Mouse (Mus musculus) frontal cortex, postnatal 10 days (tissue): ENCODE data around the gene Fscn2.

Source experiments
- DNase-seq, 2 experiments: peaks; one replicate each; pipeline ENCODE4 v3.0.0; 2022; ENCODE audit warnings: low spot score in 2 of 2, mixed read lengths in 1 of 2

The Fscn2 gene

GRCm38 (mm10) chr11:120361295-120361694 lies at the start of gene Fscn2:
Fscn2 (plus strand) TSS chr11:120361534.
- DNase-seq = no peak

- DNase-seq = peak in 1 of 2 experiments; percentile 13
These were observed 49.8 kb upstream of the Fscn2 start for GRCm38 (mm10) chr11:120311561-120311960.

- no peak for DNase-seq
These were observed 49.3 kb upstream of the Fscn2 start for GRCm38 (mm10) chr11:120312069-120312468.

GRCm38 (mm10) chr11:120313906-120314685 lies 47.2 kb upstream of the Fscn2 start:
- DNase-seq = no peak

- DNase-seq = no peak
These were observed 46.5 kb upstream of the Fscn2 start for GRCm38 (mm10) chr11:120314721-120315415.

- DNase-seq = peak in 1 of 2 experiments; percentile 61
These were observed 45.9 kb upstream of the Fscn2 start for GRCm38 (mm10) chr11:120315416-120315761.

GRCm38 (mm10) chr11:120315832-120316689 lies 45.3 kb upstream of the Fscn2 start:
- peak; percentile 91 to 93 for DNase-seq

GRCm38 (mm10) chr11:120316690-120317254 lies 44.6 kb upstream of the Fscn2 start:
- DNase-seq = no peak

- DNase-seq = no peak
These were observed 43.9 kb upstream of the Fscn2 start for GRCm38 (mm10) chr11:120317456-120317855.

- DNase-seq = no peak
These were observed 42.0 kb upstream of the Fscn2 start for GRCm38 (mm10) chr11:120319310-120319709.

GRCm38 (mm10) chr11:120320156-120320555 lies 41.2 kb upstream of the Fscn2 start:
- no peak for DNase-seq

- no peak for DNase-seq
These were observed 25.8 kb upstream of the Fscn2 start for GRCm38 (mm10) chr11:120335431-120336021.

- DNase-seq = no peak
These were observed 23.9 kb upstream of the Fscn2 start for GRCm38 (mm10) chr11:120337447-120337846.

GRCm38 (mm10) chr11:120338786-120339185 lies 22.5 kb upstream of the Fscn2 start:
- DNase-seq = no peak

GRCm38 (mm10) chr11:120339978-120340513 lies 21.3 kb upstream of the Fscn2 start:
- no peak for DNase-seq

GRCm38 (mm10) chr11:120341661-120342060 lies 19.7 kb upstream of the Fscn2 start:
- no peak for DNase-seq

- DNase-seq = no peak
These were observed 18.6 kb upstream of the Fscn2 start for GRCm38 (mm10) chr11:120342656-120343160.

GRCm38 (mm10) chr11:120343519-120344309 lies 17.6 kb upstream of the Fscn2 start:
- DNase-seq = no peak

GRCm38 (mm10) chr11:120344310-120344920 lies 16.9 kb upstream of the Fscn2 start:
- DNase-seq = no peak
